Mouse (Mus musculus) liver, embryonic 14.5 days (tissue): Measurements from ENCODE around the gene Ppp1r37.

Source experiments
- CTCF ChIP-seq: IDR thresholded peaks from 2 replicates; pipeline ENCODE4 v1.5.1; 2016; ENCODE audit warnings: antibody characterized with exemption, low read depth, control low read depth
- EP300 ChIP-seq: IDR thresholded peaks from 2 replicates; pipeline ENCODE4 v1.6.1; 2016; ENCODE audit warnings: antibody characterized with exemption, low read depth

- TF ChIP-seq EP300 (no peak), CTCF (no peak)
Measured at GRCm38 (mm10) chr7:19579751-19580150, 16.9 kb upstream of the Ppp1r37 start.
